In the genomic region with DNA sequence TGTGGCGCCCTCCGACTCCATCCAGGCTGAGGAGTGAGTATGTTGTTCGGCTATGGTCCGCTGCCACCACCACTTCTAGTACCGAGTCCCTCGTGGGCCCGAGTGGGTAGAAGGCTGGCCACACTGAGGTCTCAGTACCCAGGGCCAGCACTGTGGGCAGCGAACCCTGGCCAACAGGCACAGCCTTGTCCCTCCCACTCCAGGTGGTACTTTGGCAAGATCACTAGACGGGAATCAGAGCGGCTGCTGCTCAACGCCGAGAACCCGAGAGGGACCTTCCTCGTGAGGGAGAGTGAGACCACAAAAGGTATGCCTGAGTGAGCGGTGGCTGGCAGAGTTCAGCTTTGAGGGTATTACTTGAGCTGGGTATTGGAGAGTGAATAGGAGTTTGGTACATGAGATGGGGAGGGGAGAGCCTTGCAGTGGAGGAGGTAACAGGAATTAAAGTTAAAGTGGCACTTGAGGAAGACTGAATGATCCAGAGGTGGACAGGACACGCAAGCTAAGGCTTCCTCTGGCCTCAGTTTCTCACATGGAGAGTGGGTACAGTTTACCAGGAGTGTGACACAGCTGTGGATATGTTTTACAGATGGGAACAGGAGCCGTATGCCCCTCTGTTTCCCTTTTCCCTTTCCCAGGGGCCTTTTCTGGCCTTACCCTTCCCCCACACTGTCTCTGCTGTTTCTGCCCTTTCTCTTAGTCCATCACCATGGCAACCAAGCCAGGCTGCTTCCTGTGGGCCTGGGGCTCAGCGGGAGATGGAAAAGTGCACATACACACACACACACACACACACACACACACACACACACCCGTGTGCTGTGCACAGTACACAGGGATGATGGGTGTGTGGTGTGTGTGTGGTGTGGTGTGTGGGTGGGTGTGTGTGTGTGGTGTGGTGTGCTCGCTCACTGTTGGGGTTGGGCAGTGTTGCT, we compare ENCODE assay signal across 9 mouse cellular contexts. TPM values are rescaled to one million over a fixed set of nuclear protein-coding genes. Genes with fewer than 3 reads are reported as not detected.
DNase-seq lines count a peak whose midpoint lies in the region; ATAC-seq and TF ChIP-seq lines count a peak whose summit lies in the region.
"Had no signal": no experiment of that assay in that cellular context is flagged by ENCODE, and none has a peak within 500 bp of the region (broad histone marks: within the 10 kb centered on the region; RNA-seq: fewer than 3 reads in every experiment).

No protein-coding gene starts in this region.

- peak overlapping the region; percentile 88 for H3K27ac ChIP-seq in kidney, embryonic 16.5 days (ENCODE audit: low read length)
- H3K27ac ChIP-seq in hindbrain, embryonic 14.5 days: peak overlapping the region; percentile 98
- H3K27ac ChIP-seq in midbrain, postnatal 0 days (ENCODE audit: low read depth, low read length): peak overlapping the region; percentile 96

- peak; percentile 5; the same call in 1 of the 2 replicates for ATAC-seq in kidney, embryonic 16.5 days (ENCODE audit: low FRiP score, low TSS enrichment)
- ATAC-seq in hindbrain, embryonic 14.5 days (ENCODE audit: low FRiP score): no peak
- ATAC-seq in midbrain, postnatal 0 days (ENCODE audit: low FRiP score): no peak

- H3K4me2 ChIP-seq in kidney, embryonic 16.5 days (replicated peaks; ENCODE audit: low read depth, low read length): no peak overlapping the region
- peak overlapping the region; percentile 14 for H3K4me2 ChIP-seq in hindbrain, embryonic 14.5 days (replicated peaks)
- H3K4me2 ChIP-seq in midbrain, postnatal 0 days (ENCODE audit: low read depth, low read length, poor library complexity, severe bottlenecking): no peak overlapping the region

- peaks cover 56% of the 10 kb centered on the region for H3K4me1 ChIP-seq in kidney, embryonic 16.5 days (ENCODE audit: insufficient read depth, low read length)
- H3K4me1 ChIP-seq in hindbrain, embryonic 14.5 days (replicated peaks; ENCODE audit: control insufficient read depth, insufficient read depth, low read length): peaks cover 57% of the 10 kb centered on the region
- H3K4me1 ChIP-seq in midbrain, postnatal 0 days (ENCODE audit: insufficient read depth, low read length): peaks cover 28% of the 10 kb centered on the region

- DNase-seq in kidney, postnatal 36 days: no peak
- DNase-seq in embryo, embryonic 10 days (ENCODE audit: low spot score): peak; percentile 96
- peak; percentile 77 for DNase-seq in hindbrain, embryonic 14.5 days (ENCODE audit: low spot score)
- DNase-seq in midbrain, postnatal 0 days (ENCODE audit: low spot score): peak; percentile 83
- DNase-seq in spleen, postnatal 36 days (ENCODE audit: low spot score in 2 of 2): no peak
- DNase-seq in frontal cortex, postnatal 36 days (ENCODE audit: low spot score in 2 of 2): no peak
- no peak for DNase-seq in ovary, postnatal 10 days (ENCODE audit: low spot score)
- DNase-seq: layer of hippocampus, postnatal 36 days had no signal

- peak overlapping the region; percentile 7; the same call in 1 of the 2 replicates for H3K9ac ChIP-seq in kidney, embryonic 16.5 days (replicated peaks; ENCODE audit: low read length)
- peak overlapping the region; percentile 64 for H3K9ac ChIP-seq in hindbrain, embryonic 14.5 days
- H3K9ac ChIP-seq in midbrain, postnatal 0 days (replicated peaks; ENCODE audit: low read length, poor library complexity, severe bottlenecking): peak overlapping the region; percentile 46

- TF ChIP-seq CTCF in midbrain, postnatal 0 days (IDR thresholded peaks at IDR 0.05): 0 out of 2 replicates have a peak, but pooled peaks have one; percentile 2

- H3K36me3 ChIP-seq in kidney, embryonic 16.5 days (ENCODE audit: insufficient read depth, low read length): peaks cover 21% of the 10 kb centered on the region
- peaks cover 72% of the 10 kb centered on the region for H3K36me3 ChIP-seq in hindbrain, embryonic 14.5 days (replicated peaks; ENCODE audit: control insufficient read depth, insufficient read depth)
- H3K36me3 ChIP-seq in midbrain, postnatal 0 days (ENCODE audit: insufficient read depth, low read length): peaks cover 39% of the 10 kb centered on the region

- H3K4me3 ChIP-seq in kidney, embryonic 16.5 days (ENCODE audit: low read length): no peak overlapping the region
- H3K4me3 ChIP-seq in hindbrain, embryonic 14.5 days (replicated peaks; ENCODE audit: low read length): no peak overlapping the region
- no peak overlapping the region for H3K4me3 ChIP-seq in midbrain, postnatal 0 days (ENCODE audit: low read depth, low read length)

- H3K27me3 ChIP-seq in kidney, embryonic 16.5 days (ENCODE audit: insufficient read depth, low read length): no peaks in the 10 kb centered on the region
- H3K27me3 ChIP-seq in hindbrain, embryonic 14.5 days (ENCODE audit: control insufficient read depth, insufficient read depth, low read length): no peaks in the 10 kb centered on the region
- H3K27me3 ChIP-seq in midbrain, postnatal 0 days (ENCODE audit: insufficient read depth, low read length): no peaks in the 10 kb centered on the region

- 38% methylated on average over 20 of the region's 20 CpGs for WGBS in kidney, embryonic 16.5 days
- 28% methylated on average over 20 of the region's 20 CpGs for WGBS in hindbrain, embryonic 14.5 days
- 23% methylated on average over 20 of the region's 20 CpGs for WGBS in midbrain, postnatal 0 days

- H3K9me3 ChIP-seq in kidney, embryonic 16.5 days (ENCODE audit: low read length): no peaks in the 10 kb centered on the region
- H3K9me3 ChIP-seq in hindbrain, embryonic 14.5 days (ENCODE audit: control insufficient read depth, low read length): no peaks in the 10 kb centered on the region
- H3K9me3 ChIP-seq in midbrain, postnatal 0 days (ENCODE audit: low read length): no peaks in the 10 kb centered on the region

RNA-seq across cellular contexts. Expression of gene Src, which starts 44.8 kb away (rescaled TPM):
- 16.9 and 17.3 TPM in 2 replicates for polyA plus RNA-seq in kidney, embryonic 16.5 days (2015; fragmentation: Nextera tagmentation; extraction: Ambion mirVana)
- polyA plus RNA-seq in hindbrain, embryonic 14.5 days (2014; fragmentation: Nextera tagmentation; extraction: Ambion mirVana): 24.8 and 30.1 TPM in 2 replicates
- total RNA-seq in midbrain, postnatal 0 days (2014; rRNA removed): 129 and 137 TPM in 2 replicates
- 26.1 and 26.6 TPM in 2 replicates for polyA plus RNA-seq in midbrain, postnatal 0 days (2015; fragmentation: Nextera tagmentation; extraction: Ambion mirVana)

Comparison
In these comparisons a context has a peak if more than half of its experiments do, and no peak if none do; other contexts are left out.
1. H3K9ac ChIP-seq: peak in every context shown above with its lines; median percentile 64 in hindbrain, embryonic 14.5 days; 46 in midbrain, postnatal 0 days; 7 in kidney, embryonic 16.5 days.
2. DNase-seq: peak in embryo, embryonic 10 days (single experiment), hindbrain, embryonic 14.5 days (single experiment) and midbrain, postnatal 0 days (single experiment); none in kidney, postnatal 36 days (0 of 2), spleen, postnatal 36 days (0 of 2), frontal cortex, postnatal 36 days (0 of 2) and ovary, postnatal 10 days (single experiment).
3. Peak in every context shown above with its lines, with median percentiles within 50 percentile points of each other: H3K27ac ChIP-seq.